Mouse (Mus musculus) macrophage (primary cell): ENCODE measurements around the gene Btbd1. TPM values are rescaled to one million over a fixed set of nuclear protein-coding genes. Genes with fewer than 3 reads are reported as not detected.

Experiments used
- H3K27ac ChIP-seq: fragments of 350-480 bp; formaldehyde crosslinking; 2 replicates; pipeline ENCODE4 v1.9.0; 2021
- H3K36me3 ChIP-seq: fragments of 350-480 bp; formaldehyde crosslinking; 2 replicates; pipeline ENCODE4 v1.9.0; 2021; ENCODE audit errors: inconsistent target
- H3K4me3 ChIP-seq: fragments of 350-480 bp; formaldehyde crosslinking; 2 replicates; pipeline ENCODE4 v1.9.0; 2021; ENCODE audit errors: inconsistent target
- H3K79me2 ChIP-seq: fragments of 350-480 bp; formaldehyde crosslinking; 2 replicates; pipeline ENCODE4 v1.9.0; 2021; ENCODE audit errors: inconsistent target
- WGBS: methylation state at CpG from one replicate; pipeline ENCODE4 v1.1.7; 2026; ENCODE audit warnings: inconsistent platforms; ENCODE audit not compliant: missing documents; 5-methylcytosine and 5-hydroxymethylcytosine counted together
- polyA plus RNA-seq: library from polyadenylated mRNA; stranded (reverse); fragments of 250-400 nt; gene quantifications from 3 replicates; pipeline ENCODE4 v1.2.4, GENCODE M21; 2018; ENCODE audit warnings: inconsistent platforms

Gene Btbd1
- polyA plus RNA-seq, 1 experiment from 2014 or later, result 145 TPM

- Histone ChIP-seq H3K27ac (peak within 1 kb of the TSS; percentile 94), H3K4me3 (peak within 1 kb of the TSS; percentile 74), H3K79me2 (peaks cover 38% of the 10 kb centered on the region), H3K36me3 (no peaks in the 10 kb centered on the region)
- under 1% methylated on average over 56 of the region's 64 CpGs for WGBS
These were observed 29.9 kb upstream of the Btbd1 start, which contains the start of gene Tm6sf1 for GRCm38 (mm10) chr7:81858968-81859721. Tm6sf1 (plus strand) TSS chr7:81859001.

- Histone ChIP-seq H3K4me3 (no peak overlapping the region), H3K27ac (no peak overlapping the region)
- WGBS, result 43% methylated on average over 9 of the region's 9 CpGs
These were observed 29.0 kb upstream of the Btbd1 start for GRCm38 (mm10) chr7:81858236-81858635.

GRCm38 (mm10) chr7:81856221-81856620 lies 27.0 kb upstream of the Btbd1 start:
- Histone ChIP-seq H3K79me2 (peaks cover 11% of the 10 kb centered on the region), H3K4me3 (no peak overlapping the region), H3K36me3 (no peaks in the 10 kb centered on the region), H3K27ac (peak overlapping the region; percentile 61)
- 20% methylated on average over 4 of the region's 4 CpGs for WGBS

More at GRCm38 (mm10) chr7:81858236-81858635, 29.0 kb upstream of the Btbd1 start:
- Histone ChIP-seq H3K79me2 (peaks cover 30% of the 10 kb centered on the region), H3K36me3 (no peaks in the 10 kb centered on the region)

GRCm38 (mm10) chr7:81855694-81856093 lies 26.5 kb upstream of the Btbd1 start, which contains the start of gene Gm10160:
Gm10160 (minus strand) TSS chr7:81855794.
- Histone ChIP-seq H3K36me3 (no peaks in the 10 kb centered on the region), H3K79me2 (peaks cover 5% of the 10 kb centered on the region; the same call in 1 of the 2 replicates), H3K4me3 (peak within 1 kb of the TSS; percentile 18), H3K27ac (peak within 1 kb of the TSS; percentile 90)
- 90% methylated on average over 1 of the region's 1 CpGs for WGBS

- H3K27ac ChIP-seq, result peak overlapping the region; percentile 90
- under 1% methylated on average over 8 of the region's 8 CpGs for WGBS
- H3K4me3 ChIP-seq, result peak overlapping the region; percentile 18
- H3K36me3 ChIP-seq, result no peaks in the 10 kb centered on the region
- H3K79me2 ChIP-seq, result peaks cover 5% of the 10 kb centered on the region; the same call in 1 of the 2 replicates
These were observed 25.5 kb upstream of the Btbd1 start for GRCm38 (mm10) chr7:81854568-81855307.

- H3K27ac ChIP-seq, result peak overlapping the region; percentile 96
- WGBS, result 95% methylated on average over 3 of the region's 3 CpGs
These were observed 22.5 kb upstream of the Btbd1 start for GRCm38 (mm10) chr7:81851706-81852105.

GRCm38 (mm10) chr7:81850171-81850570 lies 20.9 kb upstream of the Btbd1 start:
- H3K27ac ChIP-seq, result peak overlapping the region; percentile 96
- H3K4me3 ChIP-seq, result no peak overlapping the region
- WGBS, result 65% methylated on average over 6 of the region's 6 CpGs
- no peaks in the 10 kb centered on the region for H3K36me3 ChIP-seq
- no peaks in the 10 kb centered on the region for H3K79me2 ChIP-seq

More at GRCm38 (mm10) chr7:81851706-81852105, 22.5 kb upstream of the Btbd1 start:
- Histone ChIP-seq H3K4me3 (no peak overlapping the region), H3K79me2 (no peaks in the 10 kb centered on the region), H3K36me3 (no peaks in the 10 kb centered on the region)

- Histone ChIP-seq H3K4me3 (no peak overlapping the region), H3K79me2 (no peaks in the 10 kb centered on the region), H3K27ac (peak overlapping the region; percentile 96), H3K36me3 (no peaks in the 10 kb centered on the region)
- WGBS, result 15% methylated on average over 7 of the region's 7 CpGs
These were observed 20.4 kb upstream of the Btbd1 start for GRCm38 (mm10) chr7:81849633-81850032.

- Histone ChIP-seq H3K79me2 (no peaks in the 10 kb centered on the region), H3K36me3 (no peaks in the 10 kb centered on the region), H3K4me3 (no peak overlapping the region), H3K27ac (peak overlapping the region; percentile 96)
- 10% methylated on average over 4 of the region's 5 CpGs for WGBS
These were observed 20.0 kb upstream of the Btbd1 start for GRCm38 (mm10) chr7:81849214-81849613.

GRCm38 (mm10) chr7:81847777-81848176 lies 18.5 kb upstream of the Btbd1 start:
- H3K36me3 ChIP-seq, result no peaks in the 10 kb centered on the region
- no peaks in the 10 kb centered on the region for H3K79me2 ChIP-seq
- WGBS, result 87% methylated on average over 4 of the region's 4 CpGs
- no peak overlapping the region for H3K4me3 ChIP-seq
- H3K27ac ChIP-seq, result peak overlapping the region; percentile 96; the same call in 1 of the 2 replicates

- no peak overlapping the region for H3K4me3 ChIP-seq
- H3K79me2 ChIP-seq, result no peaks in the 10 kb centered on the region
- H3K36me3 ChIP-seq, result no peaks in the 10 kb centered on the region
- 81% methylated on average over 8 of the region's 8 CpGs for WGBS
- H3K27ac ChIP-seq, result no peak overlapping the region
These were observed 17.8 kb upstream of the Btbd1 start for GRCm38 (mm10) chr7:81847010-81847409.

- WGBS, result 98% methylated on average over 8 of the region's 8 CpGs
- Histone ChIP-seq H3K79me2 (no peaks in the 10 kb centered on the region), H3K27ac (no peak overlapping the region), H3K36me3 (no peaks in the 10 kb centered on the region), H3K4me3 (no peak overlapping the region)
These were observed 16.8 kb upstream of the Btbd1 start for GRCm38 (mm10) chr7:81846008-81846407.

- 100% methylated on average over 3 of the region's 3 CpGs for WGBS
- no peaks in the 10 kb centered on the region for H3K36me3 ChIP-seq
- no peak overlapping the region for H3K4me3 ChIP-seq
- H3K79me2 ChIP-seq, result no peaks in the 10 kb centered on the region
- no peak overlapping the region for H3K27ac ChIP-seq
These were observed 16.1 kb upstream of the Btbd1 start for GRCm38 (mm10) chr7:81845313-81845712.

GRCm38 (mm10) chr7:81844801-81845200 lies 15.6 kb upstream of the Btbd1 start:
- Histone ChIP-seq H3K4me3 (no peak overlapping the region), H3K79me2 (no peaks in the 10 kb centered on the region)
- WGBS, result 97% methylated on average over 11 of the region's 11 CpGs

GRCm38 (mm10) chr7:81843903-81844302 lies 14.7 kb upstream of the Btbd1 start:
- H3K4me3 ChIP-seq, result no peak overlapping the region
- H3K27ac ChIP-seq, result no peak overlapping the region
- H3K79me2 ChIP-seq, result no peaks in the 10 kb centered on the region
- WGBS, result 91% methylated on average over 8 of the region's 8 CpGs
- H3K36me3 ChIP-seq, result no peaks in the 10 kb centered on the region

More at GRCm38 (mm10) chr7:81844801-81845200, 15.6 kb upstream of the Btbd1 start:
- Histone ChIP-seq H3K36me3 (no peaks in the 10 kb centered on the region), H3K27ac (no peak overlapping the region)
